Mouse (Mus musculus): ENCODE data around the gene Myo9b. TPM values are rescaled to one million over a fixed set of nuclear protein-coding genes. Genes with fewer than 3 reads are reported as not detected.
"Not testable (repeated sequence)": the region's sequence is repeated elsewhere in the genome, so short reads cannot be mapped to it uniquely, and the experiment has no call there.

Myo9b gene
- polyA plus RNA-seq, 1 experiment from 2014 or later, result 13.6 TPM

- Histone ChIP-seq H3K4me2 (no peak overlapping the region), H3K4me1 (replicated peaks) (peaks cover 38% of the 10 kb centered on the region), H3K36me3 (no peaks in the 10 kb centered on the region; the same call in 1 of the 2 replicates), H3K4me3 (no peak overlapping the region), H3K27ac (no peak overlapping the region), H3K9me3 (replicated peaks) (no peaks in the 10 kb centered on the region), H3K9ac (no peak overlapping the region), H3K27me3 (no peaks in the 10 kb centered on the region)
- ATAC-seq (replicated peaks; ENCODE audit: insufficient number of reproducible peaks, insufficient read depth, low FRiP score, low read depth), result no peak
- 82% methylated on average over 3 of the region's 3 CpGs for WGBS
Observed at GRCm38 (mm10) chr8:71276166-71276565, 3.7 kb downstream of the Myo9b start.

- peaks cover 55% of the 10 kb centered on the region for H3K4me1 ChIP-seq (replicated peaks)
- H3K9ac ChIP-seq; H3K27ac ChIP-seq; H3K27me3 ChIP-seq; H3K4me3 ChIP-seq; H3K9me3 ChIP-seq (replicated peaks); H3K36me3 ChIP-seq; ATAC-seq (replicated peaks; ENCODE audit: insufficient number of reproducible peaks, insufficient read depth, low FRiP score, low read depth); H3K4me2 ChIP-seq: not testable (repeated sequence)
- WGBS, result 77% methylated on average over 1 of the region's 1 CpGs
Observed at GRCm38 (mm10) chr8:71279409-71279808, 6.9 kb downstream of the Myo9b start.

GRCm38 (mm10) chr8:71281731-71282130, 9.2 kb downstream of the Myo9b start:
- H3K36me3 ChIP-seq; H3K4me3 ChIP-seq; H3K9me3 ChIP-seq (replicated peaks); ATAC-seq (replicated peaks; ENCODE audit: insufficient number of reproducible peaks, insufficient read depth, low FRiP score, low read depth); H3K9ac ChIP-seq; H3K4me2 ChIP-seq; H3K27me3 ChIP-seq: not testable (repeated sequence)
- Histone ChIP-seq H3K4me1 (replicated peaks) (peaks cover 53% of the 10 kb centered on the region), H3K27ac (peak overlapping the region; percentile 91)
- 56% methylated on average over 1 of the region's 1 CpGs for WGBS

GRCm38 (mm10) chr8:71282621-71283020, 10.1 kb downstream of the Myo9b start:
- Histone ChIP-seq H3K4me3 (no peak overlapping the region), H3K4me2 (peak overlapping the region; percentile 45), H3K27ac (peak overlapping the region; percentile 91), H3K36me3 (no peaks in the 10 kb centered on the region), H3K9me3 (replicated peaks) (no peaks in the 10 kb centered on the region), H3K9ac (no peak overlapping the region; the same call in 1 of the 2 replicates), H3K4me1 (replicated peaks) (peaks cover 53% of the 10 kb centered on the region), H3K27me3 (no peaks in the 10 kb centered on the region)
- WGBS, result 27% methylated on average over 5 of the region's 5 CpGs
- ATAC-seq (replicated peaks; ENCODE audit: insufficient number of reproducible peaks, insufficient read depth, low FRiP score, low read depth), result peak; percentile 79

GRCm38 (mm10) chr8:71286223-71286622, 13.7 kb downstream of the Myo9b start:
- peaks cover 56% of the 10 kb centered on the region for H3K4me1 ChIP-seq (replicated peaks)
- H3K4me2 ChIP-seq; H3K27me3 ChIP-seq; H3K9me3 ChIP-seq (replicated peaks); H3K4me3 ChIP-seq; H3K9ac ChIP-seq; ATAC-seq (replicated peaks; ENCODE audit: insufficient number of reproducible peaks, insufficient read depth, low FRiP score, low read depth): not testable (repeated sequence)
- H3K36me3 ChIP-seq, result peaks cover 18% of the 10 kb centered on the region
- 0 out of 2 replicates have a peak overlapping the region, but pooled peaks have one; percentile 2 for H3K27ac ChIP-seq
- 79% methylated on average over 2 of the region's 2 CpGs for WGBS

- Histone ChIP-seq H3K27ac (peak overlapping the region; percentile 37), H3K4me1 (replicated peaks) (peaks cover 38% of the 10 kb centered on the region), H3K4me3 (no peak overlapping the region), H3K4me2 (no peak overlapping the region), H3K9ac (no peak overlapping the region), H3K36me3 (peaks cover 20% of the 10 kb centered on the region), H3K27me3 (no peaks in the 10 kb centered on the region), H3K9me3 (replicated peaks) (no peaks in the 10 kb centered on the region)
- 56% methylated on average over 3 of the region's 3 CpGs for WGBS
- ATAC-seq (replicated peaks; ENCODE audit: insufficient number of reproducible peaks, insufficient read depth, low FRiP score, low read depth), result no peak
Observed at GRCm38 (mm10) chr8:71288441-71288949, 16.0 kb downstream of the Myo9b start.

GRCm38 (mm10) chr8:71289098-71289497, 16.6 kb downstream of the Myo9b start:
- 0 out of 2 replicates have a peak, but pooled peaks have one; percentile 41 for ATAC-seq (replicated peaks; ENCODE audit: insufficient number of reproducible peaks, insufficient read depth, low FRiP score, low read depth)
- no peaks in the 10 kb centered on the region for H3K9me3 ChIP-seq (replicated peaks)
- 44% methylated on average over 7 of the region's 7 CpGs for WGBS
- H3K4me2 ChIP-seq, result no peak overlapping the region
- H3K36me3 ChIP-seq, result peaks cover 20% of the 10 kb centered on the region
- no peak overlapping the region for H3K4me3 ChIP-seq
- H3K9ac ChIP-seq, result no peak overlapping the region
- peaks cover 32% of the 10 kb centered on the region for H3K4me1 ChIP-seq (replicated peaks)
- no peaks in the 10 kb centered on the region for H3K27me3 ChIP-seq
- H3K27ac ChIP-seq, result peak overlapping the region; percentile 37

GRCm38 (mm10) chr8:71290211-71290610, 17.7 kb downstream of the Myo9b start:
- ATAC-seq (replicated peaks; ENCODE audit: insufficient number of reproducible peaks, insufficient read depth, low FRiP score, low read depth), result no peak
- no peak overlapping the region for H3K9ac ChIP-seq
- peaks cover 22% of the 10 kb centered on the region for H3K4me1 ChIP-seq (replicated peaks)
- no peak overlapping the region for H3K27ac ChIP-seq
- no peak overlapping the region for H3K4me2 ChIP-seq
- H3K9me3 ChIP-seq (replicated peaks), result no peaks in the 10 kb centered on the region
- H3K4me3 ChIP-seq, result no peak overlapping the region
- H3K27me3 ChIP-seq, result no peaks in the 10 kb centered on the region
- peaks cover 20% of the 10 kb centered on the region for H3K36me3 ChIP-seq
- WGBS, result 91% methylated on average over 21 of the region's 21 CpGs

GRCm38 (mm10) chr8:71290911-71291310, 18.4 kb downstream of the Myo9b start:
- no peak overlapping the region for H3K27ac ChIP-seq
- no peak overlapping the region for H3K4me3 ChIP-seq
- peaks cover 20% of the 10 kb centered on the region for H3K36me3 ChIP-seq
- peaks cover 19% of the 10 kb centered on the region for H3K4me1 ChIP-seq (replicated peaks)
- no peaks in the 10 kb centered on the region for H3K27me3 ChIP-seq
- H3K4me2 ChIP-seq, result no peak overlapping the region
- ATAC-seq (replicated peaks; ENCODE audit: insufficient number of reproducible peaks, insufficient read depth, low FRiP score, low read depth), result no peak
- H3K9me3 ChIP-seq (replicated peaks), result no peaks in the 10 kb centered on the region
- 92% methylated on average over 10 of the region's 10 CpGs for WGBS
- H3K9ac ChIP-seq, result no peak overlapping the region

GRCm38 (mm10) chr8:71291351-71291750, 18.8 kb downstream of the Myo9b start:
- H3K27ac ChIP-seq, result no peak overlapping the region
- peaks cover 20% of the 10 kb centered on the region for H3K36me3 ChIP-seq
- no peak for ATAC-seq (replicated peaks; ENCODE audit: insufficient number of reproducible peaks, insufficient read depth, low FRiP score, low read depth)
- no peaks in the 10 kb centered on the region for H3K27me3 ChIP-seq
- H3K9ac ChIP-seq, result no peak overlapping the region
- 68% methylated on average over 6 of the region's 6 CpGs for WGBS
- H3K4me1 ChIP-seq (replicated peaks), result peaks cover 23% of the 10 kb centered on the region
- no peak overlapping the region for H3K4me3 ChIP-seq
- no peaks in the 10 kb centered on the region for H3K9me3 ChIP-seq (replicated peaks)
- no peak overlapping the region for H3K4me2 ChIP-seq

GRCm38 (mm10) chr8:71293930-71294329, 21.4 kb downstream of the Myo9b start:
- H3K4me2 ChIP-seq; H3K9ac ChIP-seq; H3K27me3 ChIP-seq; H3K9me3 ChIP-seq (replicated peaks); H3K4me3 ChIP-seq; H3K27ac ChIP-seq; ATAC-seq (replicated peaks; ENCODE audit: insufficient number of reproducible peaks, insufficient read depth, low FRiP score, low read depth): not testable (repeated sequence)
- H3K36me3 ChIP-seq, result peaks cover 30% of the 10 kb centered on the region
- peaks cover 22% of the 10 kb centered on the region for H3K4me1 ChIP-seq (replicated peaks)
- WGBS, result 94% methylated on average over 3 of the region's 3 CpGs

- H3K36me3 ChIP-seq, result peaks cover 12% of the 10 kb centered on the region
- no peaks in the 10 kb centered on the region for H3K9me3 ChIP-seq (replicated peaks)
- no peak overlapping the region for H3K4me3 ChIP-seq
- H3K27me3 ChIP-seq, result no peaks in the 10 kb centered on the region
- ATAC-seq (replicated peaks; ENCODE audit: insufficient number of reproducible peaks, insufficient read depth, low FRiP score, low read depth), result no peak
- WGBS, result 89% methylated on average over 2 of the region's 2 CpGs
- no peak overlapping the region for H3K9ac ChIP-seq
- no peak overlapping the region for H3K4me2 ChIP-seq
- 0 out of 2 replicates have a peak overlapping the region, but pooled peaks have one; percentile 42 for H3K27ac ChIP-seq
- H3K4me1 ChIP-seq (replicated peaks), result peaks cover 13% of the 10 kb centered on the region
Observed at GRCm38 (mm10) chr8:71296188-71296621, 23.7 kb downstream of the Myo9b start.

Data from heart, embryonic 15.5 days (tissue).